Mouse (Mus musculus) lung, embryonic 14.5 days (tissue): ENCODE measurements at regions not wholly inside any gene's neighbourhood (a gene's known extent, or its start where the extent isn't known, plus 50 kb on each side); places are given as distances from the start of the nearest gene placed in this dataset.

Experiments used
- ATAC-seq: fragments of 200-750 bp; cut with Nextera tagmentation; 2 replicates; pipeline ENCODE4 v1.8.0; 2017; ENCODE audit warnings: mild to moderate bottlenecking, moderate TSS enrichment, moderate library complexity; ENCODE audit not compliant: insufficient read depth
- DNase-seq: peaks from one replicate; pipeline ENCODE4 v3.0.0-alpha.2; 2015
- H3K27ac ChIP-seq: fragments of 300-500 bp; sonication (generic); 2 replicates; pipeline ENCODE4 v1.5.1; 2014; ENCODE audit warnings: low read depth, mild to moderate bottlenecking, moderate library complexity
- H3K27me3 ChIP-seq: fragments of 300-500 bp; sonication (generic); 2 replicates; pipeline ENCODE4 v1.6.1; 2014; ENCODE audit warnings: low read length, control low read depth; ENCODE audit not compliant: insufficient read depth
- H3K36me3 ChIP-seq: fragments of 300-500 bp; sonication (generic); 2 replicates; pipeline ENCODE4 v1.6.1; 2014; ENCODE audit warnings: control low read depth; ENCODE audit not compliant: insufficient read depth
- H3K4me1 ChIP-seq: fragments of 300-500 bp; sonication (generic); 2 replicates; pipeline ENCODE4 v1.6.1; 2014; ENCODE audit warnings: antibody characterized with exemption, control low read depth; ENCODE audit not compliant: insufficient read depth
- H3K4me2 ChIP-seq: fragments of 300-500 bp; sonication (generic); 2 replicates; pipeline ENCODE4 v1.6.1; 2014; ENCODE audit warnings: mild to moderate bottlenecking
- H3K4me3 ChIP-seq: fragments of 300-500 bp; sonication (generic); 2 replicates; pipeline ENCODE4 v1.5.1; 2014; ENCODE audit warnings: low read depth, low read length
- H3K9ac ChIP-seq: fragments of 300-500 bp; sonication (generic); 2 replicates; pipeline ENCODE4 v1.6.1; 2014
- H3K9me3 ChIP-seq: fragments of 300-500 bp; sonication (generic); 2 replicates; pipeline ENCODE4 v1.6.1; 2016; ENCODE audit warnings: low read depth, low read length, control low read depth
- CTCF ChIP-seq: IDR thresholded peaks from 2 replicates; pipeline ENCODE4 v1.5.1; 2016; ENCODE audit warnings: antibody characterized with exemption, low read depth
- WGBS: fragments of 180-500 bp; shearing (Covaris S2); extraction: QIAGEN DNeasy Blood & Tissue Kit; methylation state at CpG from one replicate; pipeline ENCODE4 v1.1.7; 2014; 5-methylcytosine and 5-hydroxymethylcytosine counted together

- H3K9ac ChIP-seq: no peak overlapping the region
- no peak overlapping the region for H3K4me2 ChIP-seq
- H3K27ac ChIP-seq: no peak overlapping the region
- 52% methylated on average over 7 of the region's 7 CpGs for WGBS
- ATAC-seq (no peak), DNase-seq (peak; percentile 5)
- H3K27me3 ChIP-seq: no peaks in the 10 kb centered on the region
- no peaks in the 10 kb centered on the region for H3K4me1 ChIP-seq
- H3K4me3 ChIP-seq: no peak overlapping the region
- H3K9me3 ChIP-seq: no peaks in the 10 kb centered on the region
- no peak for TF ChIP-seq CTCF
- H3K36me3 ChIP-seq: no peaks in the 10 kb centered on the region
These were observed 133.4 kb upstream of the Gls start for GRCm38 (mm10) chr1:52366386-52366785.

GRCm38 (mm10) chr1:52363625-52364024 lies 130.6 kb upstream of the Gls start:
- ATAC-seq: no peak
- H3K27me3 ChIP-seq: no peaks in the 10 kb centered on the region
- no peak for TF ChIP-seq CTCF
- no peak for DNase-seq
- no peak overlapping the region for H3K4me3 ChIP-seq
- H3K4me1 ChIP-seq: no peaks in the 10 kb centered on the region
- no peaks in the 10 kb centered on the region for H3K9me3 ChIP-seq
- WGBS: 67% methylated on average over 3 of the region's 3 CpGs
- H3K36me3 ChIP-seq: no peaks in the 10 kb centered on the region
- H3K4me2 ChIP-seq: no peak overlapping the region
- no peak overlapping the region for H3K9ac ChIP-seq
- no peak overlapping the region for H3K27ac ChIP-seq

GRCm38 (mm10) chr1:52362976-52363375 lies 129.9 kb upstream of the Gls start:
- TF ChIP-seq CTCF: no peak
- ATAC-seq (no peak), DNase-seq (no peak)
- Histone ChIP-seq H3K9me3 (no peaks in the 10 kb centered on the region), H3K27ac (no peak overlapping the region), H3K9ac (no peak overlapping the region), H3K36me3 (no peaks in the 10 kb centered on the region), H3K27me3 (no peaks in the 10 kb centered on the region), H3K4me3 (no peak overlapping the region), H3K4me1 (no peaks in the 10 kb centered on the region), H3K4me2 (no peak overlapping the region)

- ATAC-seq: peak; percentile 24; the same call in 1 of the 2 replicates
These were observed 121.1 kb upstream of the Gls start for GRCm38 (mm10) chr1:52354041-52354582.

GRCm38 (mm10) chr1:52342127-52342526 lies 109.1 kb upstream of the Gls start:
- 81% methylated on average over 2 of the region's 2 CpGs for WGBS
- no peak overlapping the region for H3K4me3 ChIP-seq
- H3K9me3 ChIP-seq: no peaks in the 10 kb centered on the region
- no peaks in the 10 kb centered on the region for H3K36me3 ChIP-seq
- ATAC-seq (no peak), DNase-seq (no peak)
- no peak overlapping the region for H3K4me2 ChIP-seq
- no peaks in the 10 kb centered on the region for H3K4me1 ChIP-seq
- H3K27ac ChIP-seq: no peak overlapping the region
- H3K27me3 ChIP-seq: no peaks in the 10 kb centered on the region
- no peak for TF ChIP-seq CTCF
- no peak overlapping the region for H3K9ac ChIP-seq

More at GRCm38 (mm10) chr1:52354041-52354582, 121.1 kb upstream of the Gls start:
- Histone ChIP-seq H3K27ac (no peak overlapping the region), H3K4me3 (no peak overlapping the region), H3K36me3 (no peaks in the 10 kb centered on the region), H3K9ac (no peak overlapping the region), H3K9me3 (no peaks in the 10 kb centered on the region), H3K4me1 (no peaks in the 10 kb centered on the region), H3K27me3 (no peaks in the 10 kb centered on the region), H3K4me2 (no peak overlapping the region)
- DNase-seq: peak; percentile 59
- 80% methylated on average over 6 of the region's 6 CpGs for WGBS
- TF ChIP-seq CTCF: no peak

- no peak overlapping the region for H3K4me2 ChIP-seq
- H3K36me3 ChIP-seq: no peaks in the 10 kb centered on the region
- no peak overlapping the region for H3K27ac ChIP-seq
- no peak overlapping the region for H3K9ac ChIP-seq
- H3K4me3 ChIP-seq: no peak overlapping the region
- DNase-seq (no peak), ATAC-seq (no peak)
- no peaks in the 10 kb centered on the region for H3K9me3 ChIP-seq
- H3K27me3 ChIP-seq: no peaks in the 10 kb centered on the region
- 73% methylated on average over 3 of the region's 3 CpGs for WGBS
- H3K4me1 ChIP-seq: no peaks in the 10 kb centered on the region
- TF ChIP-seq CTCF: no peak
These were observed 105.7 kb upstream of the Gls start for GRCm38 (mm10) chr1:52338704-52339103.

GRCm38 (mm10) chr1:52338243-52338642 lies 105.2 kb upstream of the Gls start:
- no peak for DNase-seq
- ATAC-seq: no peak
- Histone ChIP-seq H3K4me3 (no peak overlapping the region), H3K4me1 (no peaks in the 10 kb centered on the region), H3K27ac (no peak overlapping the region), H3K9ac (no peak overlapping the region), H3K36me3 (no peaks in the 10 kb centered on the region), H3K9me3 (no peaks in the 10 kb centered on the region), H3K4me2 (no peak overlapping the region), H3K27me3 (no peaks in the 10 kb centered on the region)
- TF ChIP-seq CTCF: no peak
- WGBS: 74% methylated on average over 6 of the region's 6 CpGs

GRCm38 (mm10) chr1:52336696-52337095 lies 103.7 kb upstream of the Gls start:
- no peak overlapping the region for H3K9ac ChIP-seq
- ATAC-seq (no peak), DNase-seq (no peak)
- no peaks in the 10 kb centered on the region for H3K4me1 ChIP-seq
- no peaks in the 10 kb centered on the region for H3K9me3 ChIP-seq
- no peak for TF ChIP-seq CTCF
- no peaks in the 10 kb centered on the region for H3K36me3 ChIP-seq
- 89% methylated on average over 3 of the region's 3 CpGs for WGBS
- no peak overlapping the region for H3K27ac ChIP-seq
- H3K4me3 ChIP-seq: no peak overlapping the region
- H3K27me3 ChIP-seq: no peaks in the 10 kb centered on the region
- H3K4me2 ChIP-seq: no peak overlapping the region
